In the genomic region with DNA sequence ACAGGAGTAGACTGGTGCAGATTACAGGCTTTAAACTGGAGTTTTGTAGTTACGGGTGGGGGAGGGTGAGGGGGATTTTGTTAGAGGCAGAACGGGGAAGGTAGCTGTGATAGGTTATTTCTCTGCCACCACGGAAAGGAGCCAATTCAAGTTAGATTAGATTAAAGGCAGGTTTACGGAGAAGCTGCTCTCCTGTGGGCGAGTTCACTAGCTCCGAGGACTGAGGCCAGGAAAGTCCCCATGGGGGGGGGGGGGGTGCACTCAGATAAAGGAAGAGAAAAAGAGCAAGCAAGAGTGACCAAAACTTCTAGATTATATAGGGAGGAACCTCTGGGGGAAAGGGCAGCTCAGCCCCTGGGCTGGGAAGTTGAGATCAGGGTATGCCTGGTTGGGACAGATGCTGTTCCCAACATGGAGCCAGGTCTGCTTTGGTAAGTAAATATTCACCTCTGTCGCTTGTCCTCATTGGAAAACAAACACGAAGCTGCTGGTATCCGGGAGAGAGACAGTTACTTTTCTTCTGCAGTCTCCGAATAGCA, we compare ENCODE assay signal across 7 mouse cellular contexts. TPM values are rescaled to one million over a fixed set of nuclear protein-coding genes. Genes with fewer than 3 reads are reported as not detected.
DNase-seq lines count a peak whose midpoint lies in the region; ATAC-seq lines count a peak whose summit lies in the region.

No protein-coding gene starts in this region.

- peak; percentile 10 for DNase-seq in urinary bladder, postnatal 14 days (ENCODE audit: low spot score)
- no peak for DNase-seq in urinary bladder, adult 18-20 months (ENCODE audit: low spot score in 2 of 2)
- peak; percentile 59 for DNase-seq in c-Kit-positive CD71-positive TER-119-negative erythroid progenitor cells, embryonic 14.5 days (ENCODE audit: low read depth)
- DNase-seq in kidney, postnatal 4 days, result peak; percentile 33 to 56
- peak; percentile 63 for DNase-seq in splenic B cell, adult 2 months (ENCODE audit: low read depth, low spot score)

- no peak for ATAC-seq in heart, embryonic 14.5 days (ENCODE audit: insufficient number of reproducible peaks, insufficient read depth, low FRiP score, low read depth)
- ATAC-seq in midbrain, embryonic 13.5 days, result peak; percentile 53

- no peaks in the 10 kb centered on the region for H3K9me3 ChIP-seq in heart, embryonic 14.5 days (ENCODE audit: control insufficient read depth, low read length)
- no peaks in the 10 kb centered on the region for H3K9me3 ChIP-seq in midbrain, embryonic 13.5 days

- peaks cover 2 to 14% of the 10 kb centered on the region in 2 experiments; a peak in 3 of 4 replicates for H3K4me1 ChIP-seq in heart, embryonic 14.5 days (ENCODE audit: control insufficient read depth in 2 of 2, insufficient read depth in 2 of 2, low read length in 2 of 2)
- H3K4me1 ChIP-seq in midbrain, embryonic 13.5 days (replicated peaks), result peaks cover 26% of the 10 kb centered on the region

- peaks cover 12% of the 10 kb centered on the region for H3K36me3 ChIP-seq in heart, embryonic 14.5 days (ENCODE audit: control insufficient read depth, insufficient read depth, low read length)
- peaks cover 8% of the 10 kb centered on the region for H3K36me3 ChIP-seq in midbrain, embryonic 13.5 days
- no peaks in the 10 kb centered on the region for H3K36me3 ChIP-seq in splenic B cell, adult 2 months (ENCODE audit: control insufficient read depth, insufficient read depth, low read length, poor library complexity, severe bottlenecking)

- peak overlapping the region; percentile 93 for H3K4me2 ChIP-seq in heart, embryonic 14.5 days (ENCODE audit: low read length)
- peak overlapping the region; percentile 73 for H3K4me2 ChIP-seq in midbrain, embryonic 13.5 days (replicated peaks)

- WGBS in heart, embryonic 14.5 days, result 2% methylated on average over 10 of the region's 10 CpGs
- 1% methylated on average over 10 of the region's 10 CpGs for WGBS in midbrain, embryonic 13.5 days

- peak overlapping the region; percentile 84 to 98 for H3K4me3 ChIP-seq in heart, embryonic 14.5 days (ENCODE audit: control insufficient read depth in 1 of 2, insufficient read depth in 1 of 2, low read depth in 1 of 2, low read length in 2 of 2)
- H3K4me3 ChIP-seq in midbrain, embryonic 13.5 days (replicated peaks), result peak overlapping the region; percentile 95

- H3K27ac ChIP-seq in heart, embryonic 14.5 days (replicated peaks in 1 of 2; ENCODE audit: control insufficient read depth in 1 of 2, insufficient read depth in 1 of 2, low read depth in 2 of 2, low read length in 2 of 2), result peak overlapping the region; percentile 99 to 100
- H3K27ac ChIP-seq in midbrain, embryonic 13.5 days, result peak overlapping the region; percentile 99

- H3K27me3 ChIP-seq in heart, embryonic 14.5 days (ENCODE audit: control insufficient read depth, insufficient read depth, low read length), result no peaks in the 10 kb centered on the region
- H3K27me3 ChIP-seq in midbrain, embryonic 13.5 days, result no peaks in the 10 kb centered on the region
- H3K27me3 ChIP-seq in splenic B cell, adult 2 months (ENCODE audit: control insufficient read depth, insufficient read depth, low read length, poor library complexity, severe bottlenecking), result no peaks in the 10 kb centered on the region

- H3K9ac ChIP-seq in heart, embryonic 14.5 days (ENCODE audit: low read length), result peak overlapping the region; percentile 98
- H3K9ac ChIP-seq in midbrain, embryonic 13.5 days (replicated peaks), result peak overlapping the region; percentile 98

RNA-seq across cellular contexts. Expression of a gene that starts 0.5 kb away (rescaled TPM):
- polyA plus RNA-seq in heart, embryonic 14.5 days (2014; fragmentation: Nextera tagmentation; extraction: Ambion mirVana), result 30.3 and 32.2 TPM in 2 replicates
- 56.6 and 58.5 TPM in 2 replicates for polyA plus RNA-seq in midbrain, embryonic 13.5 days (2015; fragmentation: Nextera tagmentation; extraction: Ambion mirVana)

RNA-seq across cellular contexts. Expression of a gene that starts 15.6 kb away (rescaled TPM):
- 4.4 and 5.9 TPM in 2 replicates for polyA plus RNA-seq in heart, embryonic 14.5 days (2014; fragmentation: Nextera tagmentation; extraction: Ambion mirVana)
- polyA plus RNA-seq in midbrain, embryonic 13.5 days (2015; fragmentation: Nextera tagmentation; extraction: Ambion mirVana), result 0.17 TPM in 1 of 2 replicates, not detected in the other

RNA-seq across cellular contexts. Expression of a gene that starts 41.4 kb away (rescaled TPM):
- 38.3 and 43.5 TPM in 2 replicates for polyA plus RNA-seq in heart, embryonic 14.5 days (2014; fragmentation: Nextera tagmentation; extraction: Ambion mirVana)
- polyA plus RNA-seq in midbrain, embryonic 13.5 days (2015; fragmentation: Nextera tagmentation; extraction: Ambion mirVana), result 29.3 and 32.1 TPM in 2 replicates

RNA-seq across cellular contexts. Expression of a gene that starts 48.4 kb away (rescaled TPM):
- polyA plus RNA-seq in heart, embryonic 14.5 days (2014; fragmentation: Nextera tagmentation; extraction: Ambion mirVana), result not detected in 2 replicates
- polyA plus RNA-seq in midbrain, embryonic 13.5 days (2015; fragmentation: Nextera tagmentation; extraction: Ambion mirVana), result not detected in 2 replicates

Comparison
In these comparisons a context has a peak if more than half of its experiments do, and no peak if none do; other contexts are left out.
1. DNase-seq: peak in urinary bladder, postnatal 14 days (single experiment), c-Kit-positive CD71-positive TER-119-negative erythroid progenitor cells, embryonic 14.5 days (single experiment), kidney, postnatal 4 days (2 of 2) and splenic B cell, adult 2 months (single experiment); none in urinary bladder, adult 18-20 months (0 of 2).